Mouse (Mus musculus) G1E (cell line): ENCODE results near the gene Glod4. TPM values are rescaled to one million over a fixed set of nuclear protein-coding genes. Genes with fewer than 3 reads are reported as not detected.

Source experiments
- ATAC-seq: 2 replicates; pipeline ENCODE4 v1.8.0; 2016; ENCODE audit warnings: mild to moderate bottlenecking; ENCODE audit not compliant: insufficient number of reproducible peaks, poor library complexity, low FRiP score, severe bottlenecking; ENCODE audit errors: extremely low read depth
- DNase-seq: peaks from one replicate; pipeline ENCODE4 v3.0.0; 2012; ENCODE audit warnings: low spot score
- H3K27me3 ChIP-seq: 2 replicates; pipeline ENCODE4 v1.6.1; 2012; ENCODE audit warnings: mild to moderate bottlenecking, low read length, inconsistent platforms; ENCODE audit not compliant: insufficient read depth
- H3K36me3 ChIP-seq: replicated peaks from 2 replicates; pipeline ENCODE3; 2012; ENCODE audit warnings: mild to moderate bottlenecking, inconsistent platforms
- H3K4me1 ChIP-seq: 2 replicates; pipeline ENCODE4 v1.6.1; 2012; ENCODE audit warnings: low read depth, low read length, inconsistent platforms, mixed read lengths; ENCODE audit not compliant: insufficient read depth
- H3K4me3 ChIP-seq: 2 replicates; pipeline ENCODE4 v1.5.1; 2012; ENCODE audit warnings: low read depth, mild to moderate bottlenecking, inconsistent platforms, low read length, moderate library complexity, mixed read lengths
- H3K9me3 ChIP-seq: replicated peaks from 2 replicates; pipeline ENCODE4 v1.6.1; 2012; ENCODE audit warnings: inconsistent platforms
- CTCF ChIP-seq: IDR thresholded peaks from 2 replicates; pipeline ENCODE4 v1.5.1; 2012; ENCODE audit warnings: low read depth, low read length, inconsistent platforms, mixed read lengths
- GATA1 ChIP-seq: IDR thresholded peaks from 2 replicates; pipeline ENCODE4 v1.6.1; 2012; ENCODE audit warnings: borderline replicate concordance, low read length, inconsistent platforms, mixed read lengths
- GATA2 ChIP-seq: IDR thresholded peaks from 2 replicates; pipeline ENCODE4 v1.6.1; 2012; ENCODE audit warnings: low read depth, low read length, inconsistent platforms, borderline replicate concordance
- POLR2AphosphoS5 ChIP-seq: IDR thresholded peaks from 2 replicates; pipeline ENCODE4 v1.6.1; 2012; ENCODE audit warnings: low read depth, low read length, inconsistent platforms; ENCODE audit not compliant: insufficient replicate concordance
- TAL1 ChIP-seq: conservative IDR thresholded peaks from 2 replicates; pipeline ENCODE4 v1.6.1; 2012; ENCODE audit warnings: low read depth, low read length, inconsistent platforms, mixed read lengths
- polyA plus RNA-seq: library from polyadenylated mRNA; stranded (reverse); fragments of >175 nt; gene quantifications from 2 replicates; pipeline ENCODE4 v1.2.3, GENCODE M21; 2012
- total RNA-seq, 2 experiments: library from RNA; stranded (forward) in 1 of 2; stranded (reverse) in 1 of 2; fragments of 200-1000 nt in 1 of 2; fragments of >200 nt in 1 of 2; fragmentation: Nextera tagmentation in 1 of 2; gene quantifications; 2 replicates each; pipeline ENCODE4 v1.2.3; 2014 to 2017

Glod4 gene
- total and polyA plus RNA-seq, 3 experiments: 5.8 to 168 (median 61.4) TPM

DNA sequence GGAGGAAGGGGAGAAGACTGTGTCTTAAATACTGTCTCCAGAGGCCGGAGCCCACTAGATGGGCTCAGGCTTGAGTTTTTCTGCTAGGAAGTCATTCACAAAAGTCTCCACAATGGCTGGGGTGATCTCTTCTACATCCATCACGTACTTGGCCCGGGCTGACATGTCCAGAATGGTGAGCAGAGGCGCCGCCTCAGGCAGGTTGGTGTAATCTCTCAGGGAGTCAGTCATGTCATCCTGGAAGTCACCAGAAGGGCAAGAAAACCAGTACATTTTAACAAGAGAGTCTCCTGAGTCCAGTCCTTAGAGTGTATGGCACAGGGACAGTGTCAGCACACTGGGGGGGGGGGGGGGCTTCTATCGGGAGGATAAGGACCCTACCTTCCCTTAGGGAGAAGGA lies 15.0 kb upstream of the Glod4 start:
- Histone ChIP-seq H3K27me3 (peaks cover 9% of the 10 kb centered on the region; the same call in 1 of the 2 replicates), H3K36me3 (peaks cover 38% of the 10 kb centered on the region), H3K9me3 (no peaks in the 10 kb centered on the region), H3K4me1 (no peaks in the 10 kb centered on the region), H3K4me3 (no peak overlapping the region)
- TF ChIP-seq TAL1: no peak
- no peak for TF ChIP-seq GATA1
- TF ChIP-seq GATA2: no peak
- no peak for TF ChIP-seq POLR2AphosphoS5
- TF ChIP-seq CTCF: no peak
- DNase-seq: no peak
- no peak for ATAC-seq

GRCm38 (mm10) chr11:76257386-76257785 lies 13.9 kb upstream of the Glod4 start:
- H3K27me3 ChIP-seq: peaks cover 6% of the 10 kb centered on the region; the same call in 1 of the 2 replicates
- no peak for ATAC-seq
- H3K36me3 ChIP-seq: peaks cover 45% of the 10 kb centered on the region
- no peak overlapping the region for H3K4me3 ChIP-seq
- no peak for TF ChIP-seq GATA1
- no peak for TF ChIP-seq CTCF
- TF ChIP-seq TAL1: no peak
- TF ChIP-seq GATA2: no peak
- no peak for TF ChIP-seq POLR2AphosphoS5
- H3K4me1 ChIP-seq: no peaks in the 10 kb centered on the region
- no peak for DNase-seq
- no peaks in the 10 kb centered on the region for H3K9me3 ChIP-seq

- no peaks in the 10 kb centered on the region for H3K27me3 ChIP-seq
- no peak for TF ChIP-seq CTCF
- TF ChIP-seq POLR2AphosphoS5: no peak
- TF ChIP-seq GATA1: no peak
- TF ChIP-seq TAL1: no peak
- no peak for TF ChIP-seq GATA2
- H3K4me1 ChIP-seq: no peaks in the 10 kb centered on the region
- H3K9me3 ChIP-seq: no peaks in the 10 kb centered on the region
- H3K4me3 ChIP-seq: no peak overlapping the region
- no peak for ATAC-seq
- no peak for DNase-seq
- peaks cover 52% of the 10 kb centered on the region for H3K36me3 ChIP-seq
These were observed 12.6 kb upstream of the Glod4 start for GRCm38 (mm10) chr11:76256129-76256528.

- Histone ChIP-seq H3K36me3 (peaks cover 54% of the 10 kb centered on the region), H3K27me3 (no peaks in the 10 kb centered on the region), H3K9me3 (no peaks in the 10 kb centered on the region), H3K4me3 (no peak overlapping the region), H3K4me1 (no peaks in the 10 kb centered on the region)
- ATAC-seq: no peak
- no peak for TF ChIP-seq POLR2AphosphoS5
- no peak for TF ChIP-seq GATA1
- TF ChIP-seq CTCF: no peak
- TF ChIP-seq TAL1: no peak
- TF ChIP-seq GATA2: no peak
- DNase-seq: no peak
These were observed 12.0 kb upstream of the Glod4 start for GRCm38 (mm10) chr11:76255431-76256001.

- TF ChIP-seq GATA1 (no peak), CTCF (no peak), GATA2 (no peak), TAL1 (no peak), POLR2AphosphoS5 (no peak)
- Histone ChIP-seq H3K9me3 (no peaks in the 10 kb centered on the region), H3K4me3 (no peak overlapping the region), H3K27me3 (no peaks in the 10 kb centered on the region), H3K4me1 (no peaks in the 10 kb centered on the region), H3K36me3 (peaks cover 71% of the 10 kb centered on the region)
- ATAC-seq (no peak), DNase-seq (no peak)
These were observed 10.4 kb upstream of the Glod4 start for GRCm38 (mm10) chr11:76253918-76254264.

DNA sequence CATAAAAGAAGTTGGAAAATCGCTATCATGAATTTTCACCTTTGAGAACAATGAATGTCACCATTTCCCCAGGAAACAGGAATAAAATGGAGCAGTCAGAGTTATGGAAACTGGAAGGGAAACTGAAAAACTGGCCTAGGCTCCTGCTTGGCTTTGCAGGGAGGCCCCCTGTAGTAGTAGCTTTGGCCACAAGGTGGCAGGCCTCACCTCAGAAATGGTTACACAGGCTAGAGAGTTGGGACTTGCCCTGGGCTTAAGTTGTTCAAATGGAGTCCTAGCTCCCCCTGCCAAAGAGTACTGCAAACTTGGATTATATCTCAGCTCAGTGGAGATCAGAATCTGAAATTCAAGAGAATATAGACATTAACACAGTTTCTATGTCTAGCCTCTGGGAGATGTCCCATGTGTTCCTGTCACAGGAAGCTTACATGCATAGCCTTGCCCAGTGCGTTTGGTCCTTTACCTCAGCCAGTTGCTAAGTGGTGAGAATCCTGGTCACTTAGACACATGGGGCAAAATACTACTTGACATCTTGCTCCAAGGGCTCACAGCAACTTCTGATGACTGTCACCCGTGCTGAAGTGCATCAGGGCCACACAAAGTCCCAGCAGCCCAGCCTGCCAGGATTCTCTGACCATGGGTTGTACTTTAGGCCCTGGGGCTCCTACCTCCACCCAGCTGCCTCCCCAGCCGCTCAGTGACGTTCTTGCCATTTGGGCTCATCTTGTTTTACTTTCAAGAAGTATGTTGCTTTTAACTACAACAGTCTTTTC lies 9.8 kb upstream of the Glod4 start:
- no peaks in the 10 kb centered on the region for H3K4me1 ChIP-seq
- H3K27me3 ChIP-seq: no peaks in the 10 kb centered on the region
- H3K4me3 ChIP-seq: no peak overlapping the region
- ATAC-seq (no peak), DNase-seq (peak; percentile 39)
- peaks cover 74% of the 10 kb centered on the region for H3K36me3 ChIP-seq
- peak; percentile 55 for TF ChIP-seq CTCF
- TF ChIP-seq GATA2: no peak
- TF ChIP-seq POLR2AphosphoS5: no peak
- no peak for TF ChIP-seq GATA1
- no peaks in the 10 kb centered on the region for H3K9me3 ChIP-seq

GRCm38 (mm10) chr11:76252036-76252435 lies 8.5 kb upstream of the Glod4 start:
- Histone ChIP-seq H3K4me1 (no peaks in the 10 kb centered on the region), H3K36me3 (peaks cover 80% of the 10 kb centered on the region), H3K9me3 (no peaks in the 10 kb centered on the region), H3K27me3 (no peaks in the 10 kb centered on the region), H3K4me3 (no peak overlapping the region)
- no peak for DNase-seq
- no peak for TF ChIP-seq TAL1
- no peak for ATAC-seq
